Mouse (Mus musculus): ENCODE results near the gene Snrnp40. TPM values are rescaled to one million over a fixed set of nuclear protein-coding genes. Genes with fewer than 3 reads are reported as not detected.
A peak's percentile ranks its signal among the peaks of the same experiment; 100 is the strongest.

Snrnp40 gene
- total RNA-seq (2021): 10 to 100 TPM; 15.7 to 20.7 TPM
- long read RNA-seq, experiment 1, transcript Snrnp40-201 (10 exons, 1,584 nt): major isoform, 28 of 34 reads
- long read RNA-seq, experiment 1, partial matches to known transcripts: 6 of 34 reads
- long read RNA-seq, experiment 1, other reads (novel, unspliced or antisense): 0 of 34 reads
- long read RNA-seq, experiment 2, transcript Snrnp40-201 (10 exons, 1,584 nt): major isoform, 29 of 30 reads
- long read RNA-seq, experiment 2, partial matches to known transcripts: 1 of 30 reads
- long read RNA-seq, experiment 2, other reads (novel, unspliced or antisense): 0 of 30 reads

- intact Hi-C loops (cut with DNase I; ENCODE audit: low total_unique reads): no loop called here
- peak; percentile 99 for DNase-seq
Measured at GRCm38 (mm10) chr4:130359486-130360237, at the start of gene Snrnp40, which contains the start of gene Zcchc17. Snrnp40 (plus strand) TSS chr4:130360132. Zcchc17 (minus strand) TSS chr4:130359943.

GRCm38 (mm10) chr4:130312526-130312925 lies 47.4 kb upstream of the Snrnp40 start:
- DNase-seq: no peak
- intact Hi-C loops (cut with DNase I; ENCODE audit: low total_unique reads): no loop called here

GRCm38 (mm10) chr4:130313552-130313951 lies 46.4 kb upstream of the Snrnp40 start:
- DNase-seq: no peak
- intact Hi-C loops (cut with DNase I; ENCODE audit: low total_unique reads): no loop called here

- intact Hi-C loops (cut with DNase I; ENCODE audit: low total_unique reads): no loop called here
- DNase-seq: no peak
Measured at GRCm38 (mm10) chr4:130315771-130316527, 44.0 kb upstream of the Snrnp40 start.

- intact Hi-C loops (cut with DNase I; ENCODE audit: low total_unique reads): no loop called here
- no peak for DNase-seq
Measured at GRCm38 (mm10) chr4:130316691-130317090, 43.2 kb upstream of the Snrnp40 start.

GRCm38 (mm10) chr4:130318122-130318521 lies 41.8 kb upstream of the Snrnp40 start:
- intact Hi-C loops (cut with DNase I; ENCODE audit: low total_unique reads): no loop called here
- no peak for DNase-seq

GRCm38 (mm10) chr4:130319564-130319963 lies 40.4 kb upstream of the Snrnp40 start:
- intact Hi-C loops (cut with DNase I; ENCODE audit: low total_unique reads): no loop called here
- DNase-seq: no peak

- intact Hi-C loops (cut with DNase I; ENCODE audit: low total_unique reads): no loop called here
- no peak for DNase-seq
Measured at GRCm38 (mm10) chr4:130321640-130322039, 38.3 kb upstream of the Snrnp40 start.

- DNase-seq: no peak
- intact Hi-C loops (cut with DNase I; ENCODE audit: low total_unique reads): no loop called here
Measured at GRCm38 (mm10) chr4:130322567-130322966, 37.4 kb upstream of the Snrnp40 start.

- intact Hi-C loops (cut with DNase I; ENCODE audit: low total_unique reads): no loop called here
- no peak for DNase-seq
Measured at GRCm38 (mm10) chr4:130323165-130323564, 36.8 kb upstream of the Snrnp40 start.

GRCm38 (mm10) chr4:130323607-130324006 lies 36.3 kb upstream of the Snrnp40 start:
- no peak for DNase-seq
- intact Hi-C loops (cut with DNase I; ENCODE audit: low total_unique reads): no loop called here

- intact Hi-C loops (cut with DNase I; ENCODE audit: low total_unique reads): no loop called here
Measured at GRCm38 (mm10) chr4:130325446-130325845, 34.5 kb upstream of the Snrnp40 start.

GRCm38 (mm10) chr4:130327366-130327765 lies 32.6 kb upstream of the Snrnp40 start:
- no peak for DNase-seq
- intact Hi-C loops (cut with DNase I; ENCODE audit: low total_unique reads): no loop called here

More at GRCm38 (mm10) chr4:130325446-130325845, 34.5 kb upstream of the Snrnp40 start:
- DNase-seq: no peak

- intact Hi-C loops (cut with DNase I; ENCODE audit: low total_unique reads): no loop called here
- DNase-seq: no peak
Measured at GRCm38 (mm10) chr4:130335867-130336266, 24.1 kb upstream of the Snrnp40 start.

GRCm38 (mm10) chr4:130341691-130342090 lies 18.2 kb upstream of the Snrnp40 start:
- DNase-seq: peak; percentile 46
- intact Hi-C loops (cut with DNase I; ENCODE audit: low total_unique reads): no loop called here

- DNase-seq: no peak
- intact Hi-C loops (cut with DNase I; ENCODE audit: low total_unique reads): no loop called here
Measured at GRCm38 (mm10) chr4:130349666-130350065, 10.3 kb upstream of the Snrnp40 start.

- DNase-seq: no peak
- intact Hi-C loops (cut with DNase I; ENCODE audit: low total_unique reads): no loop called here
Measured at GRCm38 (mm10) chr4:130350690-130351422, 9.1 kb upstream of the Snrnp40 start.

GRCm38 (mm10) chr4:130352588-130352987 lies 7.3 kb upstream of the Snrnp40 start:
- intact Hi-C loops (cut with DNase I; ENCODE audit: low total_unique reads): no loop called here
- DNase-seq: no peak

GRCm38 (mm10) chr4:130357946-130358345 lies 2.0 kb upstream of the Snrnp40 start:
- intact Hi-C loops (cut with DNase I; ENCODE audit: low total_unique reads): no loop called here
- DNase-seq: no peak

- DNase-seq: no peak
- intact Hi-C loops (cut with DNase I; ENCODE audit: low total_unique reads): no loop called here
Measured at GRCm38 (mm10) chr4:130360238-130360590, 282 bp downstream of the Snrnp40 start.

All from gastrocnemius, postnatal 14 days (tissue).